Mouse (Mus musculus): Measurements from ENCODE around the gene 1700029I15Rik.

- TF ChIP-seq CTCF (IDR thresholded peaks at IDR 0.05; ENCODE audit: low read depth, low read length) (no peak), POLR2A (IDR thresholded peaks at IDR 0.05; ENCODE audit: insufficient read depth, low read length) (no peak)
These were observed 1.8 kb downstream of the 1700029I15Rik start for GRCm38 (mm10) chr2:92384101-92384500.

Data from ES-Bruce4 (cell line).